Mouse (Mus musculus) limb, embryonic 10.5 days (tissue): ENCODE measurements around the gene Srbd1. TPM values are rescaled to one million over a fixed set of nuclear protein-coding genes. Genes with fewer than 3 reads are reported as not detected.

Experiments
- DNase-seq: peaks from one replicate; pipeline ENCODE4 v3.0.0-alpha.2; 2017; ENCODE audit warnings: low spot score
- H3K27ac ChIP-seq: fragments of 300-500 bp; sonication (generic); 2 replicates; pipeline ENCODE4 v1.5.1; 2016; ENCODE audit warnings: mild to moderate bottlenecking
- H3K27me3 ChIP-seq: fragments of 300-500 bp; sonication (generic); 2 replicates; pipeline ENCODE4 v1.6.1; 2016; ENCODE audit warnings: low read depth, mild to moderate bottlenecking; ENCODE audit not compliant: poor library complexity, severe bottlenecking
- H3K36me3 ChIP-seq: fragments of 300-500 bp; sonication (generic); 2 replicates; pipeline ENCODE4 v1.6.1; 2016; ENCODE audit warnings: mild to moderate bottlenecking, moderate library complexity
- H3K4me1 ChIP-seq: fragments of 300-500 bp; sonication (generic); 2 replicates; pipeline ENCODE4 v1.6.1; 2016
- H3K4me3 ChIP-seq: fragments of 300-500 bp; sonication (generic); 2 replicates; pipeline ENCODE4 v1.5.1; 2016; ENCODE audit warnings: mild to moderate bottlenecking, moderate library complexity
- H3K9me3 ChIP-seq: fragments of 300-500 bp; sonication (generic); replicated peaks from 2 replicates; pipeline ENCODE4 v1.6.1; 2016; ENCODE audit warnings: mild to moderate bottlenecking
- WGBS: fragments of 180-500 bp; shearing (Covaris S2); methylation state at CpG from one replicate; pipeline ENCODE4 v1.1.7; 2016; 5-methylcytosine and 5-hydroxymethylcytosine counted together
- polyA plus RNA-seq: library from polyadenylated mRNA; unstranded; fragments of >200 nt; fragmentation: Nextera tagmentation; extraction: Ambion mirVana; gene quantifications from 2 replicates; pipeline ENCODE4 v1.2.1, GENCODE M21; 2016

The Srbd1 gene
- polyA plus RNA-seq, 1 experiment from 2014 or later: 24.5 TPM

- no peaks in the 10 kb centered on the region for H3K9me3 ChIP-seq
- under 1% methylated on average over 114 of the region's 115 CpGs for WGBS
- peaks cover 4% of the 10 kb centered on the region for H3K36me3 ChIP-seq
- peak within 1 kb of the TSS; percentile 96 for H3K27ac ChIP-seq
- peaks cover 11% of the 10 kb centered on the region; the same call in 1 of the 2 replicates for H3K27me3 ChIP-seq
- H3K4me1 ChIP-seq: peaks cover 45% of the 10 kb centered on the region
- DNase-seq: peak; percentile 93
- H3K4me3 ChIP-seq: peak within 1 kb of the TSS; percentile 84
Observed at GRCm38 (mm10) chr17:86167320-86168230, 22.6 kb upstream of the Srbd1 start, which contains the start of gene Prkce. Gene Prkce (plus strand): TSS chr17:86167785.

- peaks cover 11% of the 10 kb centered on the region; the same call in 1 of the 2 replicates for H3K27me3 ChIP-seq
- WGBS: under 1% methylated on average over 46 of the region's 46 CpGs
- peaks cover 50% of the 10 kb centered on the region for H3K4me1 ChIP-seq
- DNase-seq: peak; percentile 83
- H3K4me3 ChIP-seq: peak overlapping the region; percentile 84
- no peaks in the 10 kb centered on the region for H3K9me3 ChIP-seq
- peak overlapping the region; percentile 96 for H3K27ac ChIP-seq
- H3K36me3 ChIP-seq: no peaks in the 10 kb centered on the region
Observed at GRCm38 (mm10) chr17:86166567-86167319, 21.8 kb upstream of the Srbd1 start.

GRCm38 (mm10) chr17:86166051-86166566 is 21.1 kb upstream of the Srbd1 start:
- peaks cover 11% of the 10 kb centered on the region; the same call in 1 of the 2 replicates for H3K27me3 ChIP-seq
- peak; percentile 43 for DNase-seq
- peak overlapping the region; percentile 96 for H3K27ac ChIP-seq
- H3K4me3 ChIP-seq: peak overlapping the region; percentile 84
- H3K4me1 ChIP-seq: peaks cover 52% of the 10 kb centered on the region
- H3K9me3 ChIP-seq: no peaks in the 10 kb centered on the region
- no peaks in the 10 kb centered on the region for H3K36me3 ChIP-seq
- WGBS: 2% methylated on average over 19 of the region's 19 CpGs

GRCm38 (mm10) chr17:86164416-86164815 is 19.4 kb upstream of the Srbd1 start:
- Histone ChIP-seq H3K27me3 (peaks cover 6% of the 10 kb centered on the region; the same call in 1 of the 2 replicates), H3K4me3 (no peak overlapping the region), H3K9me3 (no peaks in the 10 kb centered on the region), H3K36me3 (no peaks in the 10 kb centered on the region), H3K27ac (no peak overlapping the region), H3K4me1 (peaks cover 40% of the 10 kb centered on the region)
- DNase-seq: no peak
- WGBS: 87% methylated on average over 7 of the region's 7 CpGs

GRCm38 (mm10) chr17:86162672-86163071 is 17.7 kb upstream of the Srbd1 start:
- H3K9me3 ChIP-seq: no peaks in the 10 kb centered on the region
- no peak for DNase-seq
- WGBS: 63% methylated on average over 15 of the region's 15 CpGs

GRCm38 (mm10) chr17:86156999-86157398 is 12.0 kb upstream of the Srbd1 start:
- peaks cover 9% of the 10 kb centered on the region; the same call in 1 of the 2 replicates for H3K4me1 ChIP-seq
- H3K9me3 ChIP-seq: no peaks in the 10 kb centered on the region
- DNase-seq: no peak
- H3K4me3 ChIP-seq: no peak overlapping the region
- 87% methylated on average over 6 of the region's 6 CpGs for WGBS
- H3K27ac ChIP-seq: no peak overlapping the region
- no peaks in the 10 kb centered on the region for H3K27me3 ChIP-seq
- no peaks in the 10 kb centered on the region for H3K36me3 ChIP-seq

More at GRCm38 (mm10) chr17:86162672-86163071, 17.7 kb upstream of the Srbd1 start:
- Histone ChIP-seq H3K4me3 (no peak overlapping the region), H3K27me3 (no peaks in the 10 kb centered on the region), H3K27ac (peak overlapping the region; percentile 28; the same call in 1 of the 2 replicates), H3K36me3 (no peaks in the 10 kb centered on the region), H3K4me1 (peaks cover 25% of the 10 kb centered on the region)

- H3K27me3 ChIP-seq: no peaks in the 10 kb centered on the region
- no peak overlapping the region for H3K27ac ChIP-seq
- DNase-seq: no peak
- peaks cover under 1% of the 10 kb centered on the region; the same call in 1 of the 2 replicates for H3K4me1 ChIP-seq
- no peaks in the 10 kb centered on the region for H3K9me3 ChIP-seq
- WGBS: 16% methylated on average over 5 of the region's 5 CpGs
- no peak overlapping the region for H3K4me3 ChIP-seq
- no peaks in the 10 kb centered on the region for H3K36me3 ChIP-seq
Observed at GRCm38 (mm10) chr17:86150867-86151348, 5.9 kb upstream of the Srbd1 start.

- Histone ChIP-seq H3K27ac (no peak overlapping the region), H3K9me3 (no peaks in the 10 kb centered on the region), H3K36me3 (no peaks in the 10 kb centered on the region), H3K4me1 (peaks cover 7% of the 10 kb centered on the region), H3K4me3 (no peak overlapping the region), H3K27me3 (no peaks in the 10 kb centered on the region)
- WGBS: 100% methylated on average over 1 of the region's 1 CpGs
- DNase-seq: no peak
Observed at GRCm38 (mm10) chr17:86149726-86150125, 4.8 kb upstream of the Srbd1 start.

GRCm38 (mm10) chr17:86144537-86145078 is 367 bp downstream of the Srbd1 start:
- no peaks in the 10 kb centered on the region for H3K27me3 ChIP-seq
- H3K4me3 ChIP-seq: peak overlapping the region; percentile 79
- peaks cover 21% of the 10 kb centered on the region for H3K36me3 ChIP-seq
- DNase-seq: peak; percentile 46
- H3K4me1 ChIP-seq: peaks cover 14% of the 10 kb centered on the region
- H3K27ac ChIP-seq: peak overlapping the region; percentile 81
- no peaks in the 10 kb centered on the region for H3K9me3 ChIP-seq
- under 1% methylated on average over 33 of the region's 33 CpGs for WGBS

- WGBS: 83% methylated on average over 10 of the region's 10 CpGs
- H3K27ac ChIP-seq: no peak overlapping the region
- no peak for DNase-seq
- no peaks in the 10 kb centered on the region for H3K27me3 ChIP-seq
- no peaks in the 10 kb centered on the region for H3K9me3 ChIP-seq
- no peaks in the 10 kb centered on the region for H3K4me1 ChIP-seq
- H3K36me3 ChIP-seq: peaks cover 82% of the 10 kb centered on the region
- H3K4me3 ChIP-seq: no peak overlapping the region
Observed at GRCm38 (mm10) chr17:86135835-86136234, 9.1 kb downstream of the Srbd1 start.

GRCm38 (mm10) chr17:86134461-86134860 is 10.5 kb downstream of the Srbd1 start:
- 85% methylated on average over 6 of the region's 6 CpGs for WGBS
- peaks cover 91% of the 10 kb centered on the region for H3K36me3 ChIP-seq

GRCm38 (mm10) chr17:86132534-86132933 is 12.4 kb downstream of the Srbd1 start:
- no peak for DNase-seq

More at GRCm38 (mm10) chr17:86134461-86134860, 10.5 kb downstream of the Srbd1 start:
- Histone ChIP-seq H3K27me3 (no peaks in the 10 kb centered on the region), H3K9me3 (no peaks in the 10 kb centered on the region), H3K27ac (no peak overlapping the region), H3K4me3 (no peak overlapping the region), H3K4me1 (no peaks in the 10 kb centered on the region)
- no peak for DNase-seq

More at GRCm38 (mm10) chr17:86132534-86132933, 12.4 kb downstream of the Srbd1 start:
- Histone ChIP-seq H3K27me3 (no peaks in the 10 kb centered on the region), H3K4me1 (no peaks in the 10 kb centered on the region), H3K36me3 (peaks cover 91% of the 10 kb centered on the region), H3K27ac (no peak overlapping the region), H3K4me3 (no peak overlapping the region), H3K9me3 (no peaks in the 10 kb centered on the region)
- 79% methylated on average over 5 of the region's 5 CpGs for WGBS
